Mouse (Mus musculus): Measurements from ENCODE around the gene Vmn2r59.
"Not testable (repeated sequence)": the region's sequence is repeated elsewhere in the genome, so short reads cannot be mapped to it uniquely, and the experiment has no call there.

The Vmn2r59 gene

GRCm38 (mm10) chr7:42058923-42059322 is at the start of gene Vmn2r59:
Gene Vmn2r59, minus strand, starts transcription at chr7:42059023.
- no peak for DNase-seq (ENCODE audit: low read depth)

GRCm38 (mm10) chr7:42107470-42107869 is 48.6 kb upstream of the Vmn2r59 start, which contains the start of gene Vmn2r60:
Gene Vmn2r60, plus strand, starts transcription at chr7:42107770.
- no peak for DNase-seq (ENCODE audit: low read depth)

DNA sequence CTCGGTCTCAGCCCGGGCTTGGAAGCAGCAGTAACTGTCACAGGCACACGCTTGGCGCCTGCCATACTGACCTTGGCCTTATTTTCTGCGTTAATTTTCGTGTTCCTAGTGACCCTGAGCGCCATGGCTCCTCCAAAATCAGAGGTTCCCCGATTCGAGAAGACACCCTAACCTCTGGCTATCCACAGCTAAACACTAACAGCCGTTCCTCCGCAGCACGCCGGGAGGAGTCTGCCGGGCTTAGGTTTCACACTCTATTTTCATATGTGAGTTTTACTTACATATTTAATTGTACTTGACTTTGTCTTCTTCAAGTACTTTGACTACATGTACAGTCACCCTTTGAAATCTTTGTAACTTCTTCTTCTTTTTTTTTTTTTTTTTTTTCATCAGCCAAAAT is 48.2 kb upstream of the Vmn2r59 start:
- DNase-seq (ENCODE audit: low read depth) = not testable (repeated sequence)
